Mouse (Mus musculus): ENCODE measurements around the gene Gadl1. TPM values are rescaled to one million over a fixed set of nuclear protein-coding genes. Genes with fewer than 3 reads are reported as not detected.

Gene Gadl1
- total and polyA plus RNA-seq, 3 experiments = 0.06 to 0.08 TPM; not detected in 1

DNA sequence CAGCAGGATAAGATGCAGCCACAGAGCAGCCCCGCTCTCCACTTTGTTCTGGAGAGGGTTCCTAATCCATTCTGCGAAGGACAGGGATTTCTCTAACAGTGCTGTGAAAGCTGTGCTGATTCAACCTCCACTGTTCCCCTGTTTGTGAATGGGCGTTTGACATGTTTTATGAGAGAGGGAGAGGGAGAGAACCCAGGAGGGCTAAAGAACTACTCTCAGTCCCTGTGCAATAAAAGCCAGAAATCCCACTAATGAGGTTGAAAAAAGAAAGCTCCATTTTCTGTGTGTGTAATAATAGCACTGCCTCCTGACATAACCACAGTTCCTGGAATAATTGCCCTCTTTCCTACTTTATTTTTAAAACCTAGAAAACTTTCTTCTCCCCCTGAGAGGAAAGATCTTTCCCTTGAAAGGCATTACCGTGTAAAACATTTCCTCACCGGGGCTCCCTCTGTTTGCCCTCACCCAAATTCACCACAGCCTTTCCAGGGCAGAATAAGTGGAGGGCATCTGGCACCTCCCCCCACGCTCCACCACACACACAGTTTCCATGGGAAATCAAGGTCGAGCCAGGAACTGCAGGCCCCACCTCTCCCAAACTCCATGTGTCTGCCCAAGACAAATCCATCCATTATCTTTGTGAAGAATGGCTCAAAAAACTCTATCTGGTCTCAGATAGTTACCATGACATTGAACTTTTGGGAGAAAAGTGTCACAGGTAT, 24.1 kb downstream of the Gadl1 start:
- H3K9me3 ChIP-seq (replicated peaks; ENCODE audit: insufficient read depth, low read length) = no peaks in the 10 kb centered on the region
- no peaks in the 10 kb centered on the region for H3K79me2 ChIP-seq (ENCODE audit: control insufficient read depth, insufficient read depth, low read length, poor library complexity)
- H3K9ac ChIP-seq (ENCODE audit: control insufficient read depth, low read depth, low read length, poor library complexity, severe bottlenecking) = no peak overlapping the region
- DNase-seq (ENCODE audit: low read depth, low spot score) = no peak
- no peak overlapping the region for H3K4me3 ChIP-seq (ENCODE audit: control insufficient read depth in 1 of 2, insufficient read depth in 1 of 2, low read depth in 2 of 2, low read length in 2 of 2)
- TF ChIP-seq POLR2AphosphoS5 (IDR thresholded peaks at IDR 0.05; ENCODE audit: borderline replicate concordance, low read depth, low read length) = no peak
- no peak for TF ChIP-seq MEF2A (IDR thresholded peaks at IDR 0.05; ENCODE audit: extremely low read depth, insufficient replicate concordance, low read depth, low read length, poor library complexity, severe bottlenecking)
- TF ChIP-seq GATA1 (IDR thresholded peaks at IDR 0.05; ENCODE audit: low read depth, low read length) = no peak
- TF ChIP-seq MAX (IDR thresholded peaks at IDR 0.05; ENCODE audit: low read length) = no peak
- TF ChIP-seq RAD21 (IDR thresholded peaks at IDR 0.05; ENCODE audit: low read depth, low read length) = no peak
- no peak for TF ChIP-seq ELF1 (IDR thresholded peaks at IDR 0.05; ENCODE audit: low read depth, low read length)
- no peak for TF ChIP-seq GABPA (IDR thresholded peaks at IDR 0.05; ENCODE audit: low read depth, low read length)
- no peak for TF ChIP-seq UBTF (IDR thresholded peaks at IDR 0.05; ENCODE audit: borderline replicate concordance, insufficient read depth, low read depth, low read length)
- no peak for TF ChIP-seq TCF12 (IDR thresholded peaks at IDR 0.05; ENCODE audit: low read depth, low read length)
- TF ChIP-seq ZKSCAN1 (IDR thresholded peaks at IDR 0.05; ENCODE audit: low read depth, low read length) = no peak
- no peak for TF ChIP-seq NELFE (IDR thresholded peaks at IDR 0.05; ENCODE audit: low read depth, low read length)
- no peak for TF ChIP-seq USF1 (IDR thresholded peaks at IDR 0.05; ENCODE audit: low read depth, low read length)
- no peaks in the 10 kb centered on the region for H3K4me1 ChIP-seq (ENCODE audit: control insufficient read depth in 1 of 2, insufficient read depth in 2 of 2, low read length in 2 of 2)
- H3K27me3 ChIP-seq (ENCODE audit: control insufficient read depth in 1 of 2, insufficient read depth in 2 of 2, low read length in 2 of 2) = no peaks in the 10 kb centered on the region
- H3K36me3 ChIP-seq (ENCODE audit: control insufficient read depth in 1 of 2, insufficient read depth in 2 of 2, low read length in 2 of 2) = no peaks in the 10 kb centered on the region
- no peak overlapping the region for H3K27ac ChIP-seq (ENCODE audit: control insufficient read depth, low read depth, low read length)

DNA sequence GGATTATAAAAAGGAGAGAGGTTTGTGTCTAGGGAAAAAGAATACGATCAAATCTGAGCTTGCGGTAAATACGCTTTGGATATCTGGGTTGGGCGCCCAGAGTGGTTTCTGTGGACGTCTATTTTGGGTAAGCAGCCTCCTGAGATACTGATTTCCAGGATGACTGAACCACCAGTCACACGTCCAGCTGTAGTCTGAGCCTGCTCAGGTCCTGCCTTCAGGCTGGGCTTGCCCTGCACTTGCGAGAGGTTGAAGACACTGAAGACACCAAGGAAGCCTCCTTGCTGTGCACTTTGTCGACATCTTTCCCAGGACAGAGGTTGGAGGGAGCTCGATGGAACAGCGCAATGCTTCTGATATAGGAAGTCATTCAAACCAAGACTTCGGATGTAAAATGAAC, 25.0 kb downstream of the Gadl1 start:
- H3K27ac ChIP-seq (ENCODE audit: control insufficient read depth, low read depth, low read length) = no peak overlapping the region
- no peak overlapping the region for H3K9ac ChIP-seq (ENCODE audit: control insufficient read depth, low read depth, low read length, poor library complexity, severe bottlenecking)
- H3K4me3 ChIP-seq (ENCODE audit: control insufficient read depth in 1 of 2, insufficient read depth in 1 of 2, low read depth in 2 of 2, low read length in 2 of 2) = no peak overlapping the region
- no peak for DNase-seq (ENCODE audit: low read depth, low spot score)
- TF ChIP-seq GABPA (IDR thresholded peaks at IDR 0.05; ENCODE audit: low read depth, low read length) (no peak), MXI1 (IDR thresholded peaks at IDR 0.05; ENCODE audit: low read depth, low read length) (no peak), TCF12 (IDR thresholded peaks at IDR 0.05; ENCODE audit: low read depth, low read length) (no peak), MAX (IDR thresholded peaks at IDR 0.05; ENCODE audit: low read length) (no peak), ZKSCAN1 (IDR thresholded peaks at IDR 0.05; ENCODE audit: low read depth, low read length) (no peak), MYC (IDR thresholded peaks at IDR 0.05; ENCODE audit: low read depth, low read length) (no peak), CHD2 (IDR thresholded peaks at IDR 0.05; ENCODE audit: low read length) (no peak), GATA1 (IDR thresholded peaks at IDR 0.05; ENCODE audit: low read depth, low read length) (no peak), USF2 (IDR thresholded peaks at IDR 0.05; ENCODE audit: borderline replicate concordance in 1 of 2, insufficient read depth in 1 of 2, low read depth in 1 of 2, low read length in 2 of 2) (no peak), MAFK (IDR thresholded peaks at IDR 0.05; ENCODE audit: borderline replicate concordance, low read depth, low read length) (no peak), NELFE (IDR thresholded peaks at IDR 0.05; ENCODE audit: low read depth, low read length) (no peak), HCFC1 (IDR thresholded peaks at IDR 0.05; ENCODE audit: low read depth, low read length) (no peak), USF1 (IDR thresholded peaks at IDR 0.05; ENCODE audit: low read depth, low read length) (no peak), TAL1 (IDR thresholded peaks at IDR 0.05; ENCODE audit: low read length) (no peak), SIN3A (IDR thresholded peaks at IDR 0.05; ENCODE audit: low read length) (no peak), EP300 (IDR thresholded peaks at IDR 0.05; ENCODE audit: low read depth in 1 of 2, low read length in 2 of 2) (no peak)
- no peaks in the 10 kb centered on the region for H3K27me3 ChIP-seq (ENCODE audit: control insufficient read depth in 1 of 2, insufficient read depth in 2 of 2, low read length in 2 of 2)
- H3K36me3 ChIP-seq (ENCODE audit: control insufficient read depth in 1 of 2, insufficient read depth in 2 of 2, low read length in 2 of 2) = no peaks in the 10 kb centered on the region
- H3K4me1 ChIP-seq (ENCODE audit: control insufficient read depth in 1 of 2, insufficient read depth in 2 of 2, low read length in 2 of 2) = no peaks in the 10 kb centered on the region
- no peaks in the 10 kb centered on the region for H3K79me2 ChIP-seq (ENCODE audit: control insufficient read depth, insufficient read depth, low read length, poor library complexity)
- H3K9me3 ChIP-seq (replicated peaks; ENCODE audit: insufficient read depth, low read length) = no peaks in the 10 kb centered on the region
